Comparison of ENCODE assay signal across 19 mouse cellular contexts in genomic region chr16:69992715-69993114, GRCm38 (mm10).
"Had no signal": no experiment of that assay in that cellular context is flagged by ENCODE, and none has a peak within 500 bp of the region (broad histone marks: within the 10 kb centered on the region; RNA-seq: fewer than 3 reads in every experiment).

No protein-coding gene starts in this region.

- H3K4me2 ChIP-seq: limb, embryonic 12.5 days; limb, embryonic 15.5 days; liver, embryonic 11.5 days; lung, embryonic 14.5 days; midbrain, embryonic 13.5 days; neural tube, embryonic 13.5 days had no signal

- ATAC-seq: liver, postnatal 0 days; lung, postnatal 0 days; midbrain, embryonic 13.5 days had no signal

- H3K9me3 ChIP-seq: limb, embryonic 12.5 days; limb, embryonic 15.5 days; midbrain, embryonic 13.5 days; neural tube, embryonic 13.5 days had no signal

- H3K4me1 ChIP-seq: limb, embryonic 12.5 days; limb, embryonic 15.5 days; midbrain, embryonic 13.5 days; neural tube, embryonic 13.5 days had no signal

- H3K27me3 ChIP-seq: limb, embryonic 12.5 days; limb, embryonic 15.5 days; midbrain, embryonic 13.5 days; neural tube, embryonic 13.5 days had no signal

- H3K27ac ChIP-seq: limb, embryonic 12.5 days; limb, embryonic 15.5 days; liver, embryonic 14.5 days; macrophage; midbrain, embryonic 13.5 days; neural tube, embryonic 13.5 days had no signal

- H3K9ac ChIP-seq: limb, embryonic 12.5 days; limb, embryonic 15.5 days; liver, embryonic 14.5 days; liver, postnatal 0 days; lung, embryonic 14.5 days; midbrain, embryonic 13.5 days; neural tube, embryonic 13.5 days had no signal

- H3K36me3 ChIP-seq: limb, embryonic 12.5 days; limb, embryonic 15.5 days; midbrain, embryonic 13.5 days; neural tube, embryonic 13.5 days had no signal

- DNase-seq: kidney, adult 9 months; kidney, postnatal 14 days; kidney, postnatal 4 days; left cerebral cortex, postnatal 4 days; liver, postnatal 0 days; lung, embryonic 14.5 days; retina, postnatal 1 day; right cerebral cortex, postnatal 25 days; thymus, adult 18-20 months; thymus, postnatal 36 days had no signal

- H3K4me3 ChIP-seq: limb, embryonic 12.5 days; limb, embryonic 15.5 days; midbrain, embryonic 13.5 days; myocyte; neural tube, embryonic 13.5 days had no signal
